Mouse (Mus musculus): ENCODE data around the gene Coro1c. TPM values are rescaled to one million over a fixed set of nuclear protein-coding genes. Genes with fewer than 3 reads are reported as not detected.
A peak's percentile ranks its signal among the peaks of the same experiment; 100 is the strongest.

Coro1c gene
- polyA plus RNA-seq, 1 experiment from 2014 or later, result 102 TPM

DNA sequence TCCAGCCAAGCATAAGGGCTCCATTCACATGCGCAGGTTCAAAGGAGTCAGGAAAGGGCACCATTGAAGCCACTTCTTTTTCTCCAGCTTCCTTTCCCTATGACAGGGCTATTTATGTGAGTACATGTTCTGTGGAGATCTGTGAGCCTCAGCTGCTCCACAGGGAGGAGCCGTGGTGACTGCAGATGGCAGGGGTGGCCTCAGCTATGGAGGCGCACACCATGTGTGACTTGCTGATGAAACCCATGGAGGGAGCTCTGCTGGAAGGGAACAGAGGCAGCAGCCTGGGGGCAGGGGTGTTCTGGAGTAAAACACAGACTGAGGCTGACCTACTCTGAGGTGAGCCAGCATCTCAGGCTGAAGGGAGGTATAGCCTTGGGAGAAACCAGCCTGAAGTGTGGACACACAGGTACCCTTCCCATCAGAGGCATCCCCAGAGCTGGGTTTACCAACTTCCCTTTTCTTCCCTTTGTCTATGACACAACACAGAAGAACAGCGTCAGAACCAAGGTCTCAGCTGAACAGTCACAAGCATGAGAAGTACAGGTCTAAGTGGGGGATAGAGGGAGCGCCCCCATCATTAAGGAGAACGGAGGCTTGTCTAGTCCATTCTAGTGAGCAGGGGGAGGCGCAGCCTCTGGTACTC, 36.5 kb downstream of the Coro1c start:
- H3K9me3 ChIP-seq (ENCODE audit: low read length), result no peaks in the 10 kb centered on the region
- peak; percentile 46 for DNase-seq (ENCODE audit: low spot score)
- peaks cover 12% of the 10 kb centered on the region; the same call in 1 of the 2 replicates for H3K36me3 ChIP-seq (ENCODE audit: insufficient read depth, low read length)
- H3K4me1 ChIP-seq (ENCODE audit: insufficient read depth, low read depth, low read length), result peaks cover 45% of the 10 kb centered on the region
- no peaks in the 10 kb centered on the region for H3K27me3 ChIP-seq (replicated peaks; ENCODE audit: insufficient read depth, low read length)
- no peak overlapping the region for H3K9ac ChIP-seq (replicated peaks; ENCODE audit: low read depth)
- no peak overlapping the region for H3K4me3 ChIP-seq (ENCODE audit: low read depth, low read length)
- TF ChIP-seq EP300 (IDR thresholded peaks at IDR 0.05) (no peak), CTCF (IDR thresholded peaks at IDR 0.05) (peak; percentile 39)
- H3K27ac ChIP-seq (ENCODE audit: low read length), result peak overlapping the region; percentile 79
- 73% methylated on average over 7 of the region's 7 CpGs for WGBS
- no peak for ATAC-seq
- no peak overlapping the region for H3K4me2 ChIP-seq (replicated peaks; ENCODE audit: low read depth, low read length)

DNA sequence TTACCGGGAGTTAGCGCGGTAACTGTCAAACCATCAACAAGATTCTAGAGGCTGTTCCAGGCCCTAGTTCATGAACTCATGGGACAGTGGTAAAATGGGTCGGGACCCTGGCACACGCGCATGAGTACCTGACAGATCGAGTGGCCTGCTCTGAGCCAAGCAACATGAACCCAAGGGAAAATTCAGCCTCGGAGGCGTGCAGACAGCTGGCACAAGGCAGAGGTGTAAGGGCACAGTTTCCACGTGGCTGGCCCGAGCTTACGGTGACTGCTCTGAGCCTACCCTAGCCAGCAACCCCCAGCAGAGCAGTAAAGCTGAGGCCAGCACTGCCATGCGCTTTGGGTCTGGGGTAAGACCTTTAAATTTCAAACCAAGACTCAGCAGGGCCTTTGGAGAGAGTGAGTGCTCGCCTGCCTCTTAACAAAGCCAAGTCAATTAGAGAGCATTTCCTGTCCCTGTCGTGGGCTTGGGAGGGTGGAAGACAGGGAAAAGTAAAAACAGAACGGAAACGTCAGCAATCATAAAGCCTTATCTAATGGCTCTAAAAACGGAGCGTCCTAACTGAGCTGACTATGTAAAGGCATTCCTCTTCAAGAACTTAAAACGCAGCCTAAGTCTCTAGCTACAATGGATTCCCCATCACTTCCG, 38.0 kb downstream of the Coro1c start:
- ATAC-seq (no peak), DNase-seq (ENCODE audit: low spot score) (peak; percentile 56)
- 43% methylated on average over 21 of the region's 21 CpGs for WGBS
- Histone ChIP-seq H3K27me3 (replicated peaks; ENCODE audit: insufficient read depth, low read length) (no peaks in the 10 kb centered on the region), H3K9me3 (ENCODE audit: low read length) (no peaks in the 10 kb centered on the region), H3K36me3 (ENCODE audit: insufficient read depth, low read length) (no peaks in the 10 kb centered on the region; the same call in 1 of the 2 replicates), H3K27ac (ENCODE audit: low read length) (peak overlapping the region; percentile 79), H3K9ac (replicated peaks; ENCODE audit: low read depth) (no peak overlapping the region), H3K4me2 (replicated peaks; ENCODE audit: low read depth, low read length) (no peak overlapping the region), H3K4me3 (ENCODE audit: low read depth, low read length) (no peak overlapping the region), H3K4me1 (ENCODE audit: insufficient read depth, low read depth, low read length) (peaks cover 45% of the 10 kb centered on the region)
- no peak for TF ChIP-seq EP300 (IDR thresholded peaks at IDR 0.05)
- TF ChIP-seq CTCF (IDR thresholded peaks at IDR 0.05), result no peak

DNA sequence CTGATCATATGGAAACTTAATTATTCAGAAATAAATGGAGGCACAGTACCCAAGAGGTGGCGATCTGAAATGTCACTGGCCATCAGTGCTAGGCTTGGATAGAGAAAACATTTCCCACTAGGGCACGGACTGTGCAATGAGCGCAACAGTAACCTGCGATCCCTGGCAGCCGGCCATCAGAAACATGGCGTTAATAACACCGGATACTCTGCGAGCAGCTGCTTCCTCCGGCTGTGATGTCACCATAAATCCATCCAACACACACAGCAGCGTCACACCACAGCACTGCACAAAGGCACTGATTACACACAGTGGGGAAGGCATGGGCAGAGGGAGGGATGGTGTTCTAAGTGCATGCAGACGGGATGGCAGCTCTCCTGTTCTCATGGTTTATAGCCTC, 39.4 kb downstream of the Coro1c start:
- peaks cover 6% of the 10 kb centered on the region; the same call in 1 of the 2 replicates for H3K36me3 ChIP-seq (ENCODE audit: insufficient read depth, low read length)
- TF ChIP-seq CTCF (IDR thresholded peaks at IDR 0.05), result no peak
- peak; percentile 68; the same call in 1 of the 2 replicates for TF ChIP-seq EP300 (IDR thresholded peaks at IDR 0.05)
- H3K9me3 ChIP-seq (ENCODE audit: low read length), result no peaks in the 10 kb centered on the region
- peak; percentile 65 for ATAC-seq
- 37% methylated on average over 11 of the region's 11 CpGs for WGBS
- H3K4me1 ChIP-seq (ENCODE audit: insufficient read depth, low read depth, low read length), result peaks cover 42% of the 10 kb centered on the region
- DNase-seq (ENCODE audit: low spot score), result peak; percentile 86
- H3K27ac ChIP-seq (ENCODE audit: low read length), result no peak overlapping the region
- no peak overlapping the region for H3K4me2 ChIP-seq (replicated peaks; ENCODE audit: low read depth, low read length)
- no peak overlapping the region for H3K9ac ChIP-seq (replicated peaks; ENCODE audit: low read depth)
- no peak overlapping the region for H3K4me3 ChIP-seq (ENCODE audit: low read depth, low read length)
- H3K27me3 ChIP-seq (replicated peaks; ENCODE audit: insufficient read depth, low read length), result no peaks in the 10 kb centered on the region

DNA sequence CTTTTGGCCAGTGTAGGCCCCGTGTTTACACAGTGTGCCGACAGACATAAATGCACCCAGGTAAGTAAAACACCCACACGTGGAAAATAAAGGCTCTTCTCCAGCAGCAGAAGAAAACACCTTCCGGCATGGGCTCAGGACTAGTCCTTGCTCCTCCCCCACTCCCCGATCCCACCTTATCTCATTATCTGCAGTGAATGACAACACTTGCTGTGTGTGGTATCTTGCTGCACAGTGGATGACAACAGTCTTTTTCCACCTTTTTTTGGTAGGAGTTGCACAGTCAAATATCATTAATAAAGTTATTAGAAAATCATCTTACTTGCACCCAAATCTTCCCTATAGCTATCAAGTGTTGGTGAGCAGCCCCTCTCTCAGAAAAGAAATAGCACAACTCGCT, 43.6 kb downstream of the Coro1c start:
- H3K27ac ChIP-seq (ENCODE audit: low read length), result no peak overlapping the region
- no peak overlapping the region for H3K9ac ChIP-seq (replicated peaks; ENCODE audit: low read depth)
- peaks cover 6% of the 10 kb centered on the region; the same call in 1 of the 2 replicates for H3K36me3 ChIP-seq (ENCODE audit: insufficient read depth, low read length)
- no peak for ATAC-seq
- H3K4me1 ChIP-seq (ENCODE audit: insufficient read depth, low read depth, low read length), result peaks cover 8% of the 10 kb centered on the region; the same call in 1 of the 2 replicates
- no peak overlapping the region for H3K4me3 ChIP-seq (ENCODE audit: low read depth, low read length)
- DNase-seq (ENCODE audit: low spot score), result no peak
- no peaks in the 10 kb centered on the region for H3K27me3 ChIP-seq (replicated peaks; ENCODE audit: insufficient read depth, low read length)
- 78% methylated on average over 6 of the region's 6 CpGs for WGBS
- no peak for TF ChIP-seq CTCF (IDR thresholded peaks at IDR 0.05)
- no peak overlapping the region for H3K4me2 ChIP-seq (replicated peaks; ENCODE audit: low read depth, low read length)
- H3K9me3 ChIP-seq (ENCODE audit: low read length), result no peaks in the 10 kb centered on the region

DNA sequence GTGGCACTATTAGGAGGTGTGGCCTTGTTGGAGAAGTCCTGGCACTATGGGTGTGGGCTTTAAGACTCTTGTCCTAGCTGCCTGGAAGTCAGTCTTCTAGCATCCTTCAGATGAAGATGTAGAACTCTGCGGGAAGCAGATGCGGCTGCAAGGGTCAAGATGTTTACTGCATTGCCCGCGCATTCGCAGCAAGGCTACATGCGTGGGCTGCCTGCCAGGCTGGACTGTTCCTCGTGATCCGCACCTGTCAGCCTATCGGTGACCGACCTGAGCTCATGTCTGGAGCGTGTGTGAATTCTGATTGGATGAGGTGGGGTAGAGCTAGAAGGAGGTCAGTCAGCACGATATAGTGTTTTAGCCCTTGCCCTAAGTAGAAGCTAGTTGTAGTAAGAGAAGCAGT, 44.6 kb downstream of the Coro1c start:
- DNase-seq (ENCODE audit: low spot score), result no peak
- Histone ChIP-seq H3K36me3 (ENCODE audit: insufficient read depth, low read length) (peaks cover 6% of the 10 kb centered on the region; the same call in 1 of the 2 replicates), H3K9ac (replicated peaks; ENCODE audit: low read depth) (no peak overlapping the region), H3K9me3 (ENCODE audit: low read length) (no peaks in the 10 kb centered on the region), H3K4me3 (ENCODE audit: low read depth, low read length) (no peak overlapping the region), H3K4me1 (ENCODE audit: insufficient read depth, low read depth, low read length) (peaks cover 12% of the 10 kb centered on the region; the same call in 1 of the 2 replicates), H3K4me2 (replicated peaks; ENCODE audit: low read depth, low read length) (no peak overlapping the region), H3K27ac (ENCODE audit: low read length) (no peak overlapping the region), H3K27me3 (replicated peaks; ENCODE audit: insufficient read depth, low read length) (no peaks in the 10 kb centered on the region)
- ATAC-seq, result no peak
- 92% methylated on average over 12 of the region's 12 CpGs for WGBS
- TF ChIP-seq CTCF (IDR thresholded peaks at IDR 0.05), result no peak
- TF ChIP-seq EP300 (IDR thresholded peaks at IDR 0.05), result no peak

DNA sequence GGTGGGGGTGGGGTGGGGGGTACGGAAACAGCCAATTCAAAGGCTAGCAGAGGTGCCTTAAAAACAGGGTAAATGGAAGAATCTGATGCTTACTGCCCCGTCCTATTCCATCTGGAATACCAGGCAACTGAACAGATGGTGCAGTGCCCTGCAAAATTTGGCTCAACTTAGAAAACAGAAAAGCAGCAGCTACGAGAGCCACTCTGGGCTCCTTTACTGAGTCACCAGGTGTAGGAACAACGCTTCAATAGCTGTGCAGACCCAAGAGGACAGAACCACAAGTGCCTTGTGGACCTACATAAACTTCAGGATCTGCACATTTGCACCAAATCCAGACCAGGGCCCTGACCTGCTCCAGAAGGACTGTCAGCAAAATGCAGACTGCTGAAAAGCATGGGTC, 46.1 kb downstream of the Coro1c start:
- TF ChIP-seq EP300 (IDR thresholded peaks at IDR 0.05) (no peak), CTCF (IDR thresholded peaks at IDR 0.05) (no peak)
- Histone ChIP-seq H3K36me3 (ENCODE audit: insufficient read depth, low read length) (peaks cover 6% of the 10 kb centered on the region; the same call in 1 of the 2 replicates), H3K4me3 (ENCODE audit: low read depth, low read length) (no peak overlapping the region), H3K4me1 (ENCODE audit: insufficient read depth, low read depth, low read length) (peaks cover 9% of the 10 kb centered on the region; the same call in 1 of the 2 replicates), H3K4me2 (replicated peaks; ENCODE audit: low read depth, low read length) (no peak overlapping the region), H3K9ac (replicated peaks; ENCODE audit: low read depth) (no peak overlapping the region), H3K27me3 (replicated peaks; ENCODE audit: insufficient read depth, low read length) (no peaks in the 10 kb centered on the region), H3K27ac (ENCODE audit: low read length) (no peak overlapping the region), H3K9me3 (ENCODE audit: low read length) (no peaks in the 10 kb centered on the region)
- ATAC-seq (no peak), DNase-seq (ENCODE audit: low spot score) (no peak)
- 85% methylated on average over 4 of the region's 4 CpGs for WGBS

All from lung, postnatal 0 days (tissue).